Mouse (Mus musculus): ENCODE measurements around the gene Ubap2.

GRCm38 (mm10) chr4:41151186-41151585 lies 123.8 kb downstream of the Ubap2 start:
- no peak for TF ChIP-seq POLR2A (IDR thresholded peaks at IDR 0.05; ENCODE audit: low read depth, low read length)
- no peak for TF ChIP-seq CTCF (conservative IDR thresholded peaks at IDR 0.05; ENCODE audit: insufficient read depth, insufficient read length, low read depth, low read length)

All from kidney, adult 2 months (tissue).